Mouse (Mus musculus): ENCODE measurements around the gene Col25a1.

DNA sequence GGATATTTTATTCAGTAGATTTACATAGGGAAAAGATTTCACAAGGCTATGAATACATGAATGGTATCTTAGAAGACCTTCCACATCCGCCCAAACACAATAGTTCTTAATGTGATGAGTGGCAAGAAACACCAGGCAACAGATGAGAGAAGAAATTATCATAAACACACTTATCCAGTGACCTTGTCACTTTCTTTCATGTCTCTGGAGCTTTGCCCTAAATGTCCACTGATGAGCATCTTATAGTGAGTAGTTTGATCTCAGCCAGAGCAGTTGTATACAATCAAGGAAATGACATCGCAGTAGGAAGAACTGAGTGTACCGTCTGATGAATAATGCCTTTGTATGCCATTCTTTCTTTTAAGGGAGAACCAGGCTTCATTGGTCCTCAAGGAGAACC is 414.7 kb downstream of the Col25a1 start:
- no peak for TF ChIP-seq EP300 (IDR thresholded peaks at IDR 0.05; ENCODE audit: low read depth)
- no peak for TF ChIP-seq CTCF (IDR thresholded peaks at IDR 0.05; ENCODE audit: low read depth)

All from liver, embryonic 14.5 days (tissue).